Mouse (Mus musculus): ENCODE measurements at regions not wholly inside any gene's neighbourhood (a gene's known extent, or its start where the extent isn't known, plus 50 kb on each side); places are given as distances from the start of the nearest gene placed in this dataset.

GRCm38 (mm10) chr19:21948030-21948429 is 169.9 kb downstream of the Cemip2 start:
- no peak for TF ChIP-seq MYOG (IDR thresholded peaks at IDR 0.05; ENCODE audit: control insufficient read depth in 1 of 3, insufficient read depth in 1 of 3, insufficient read length in 2 of 3, low read depth in 2 of 3)
- no peak for TF ChIP-seq POLR2AphosphoS2 (IDR thresholded peaks at IDR 0.05; ENCODE audit: insufficient read length, low read depth)
- TF ChIP-seq TCF3 (IDR thresholded peaks at IDR 0.05; ENCODE audit: insufficient read length, low read depth), result no peak
- no peak for TF ChIP-seq REST (IDR thresholded peaks at IDR 0.05; ENCODE audit: insufficient read depth, insufficient read length)
- no peak for TF ChIP-seq SRF (IDR thresholded peaks at IDR 0.05; ENCODE audit: control insufficient read depth, insufficient read length, low read depth)
- no peak for TF ChIP-seq TCF12 (IDR thresholded peaks at IDR 0.05; ENCODE audit: insufficient read depth, poor library complexity, severe bottlenecking)
- no peak for TF ChIP-seq MAX (IDR thresholded peaks at IDR 0.05; ENCODE audit: low read depth)
- no peak for TF ChIP-seq POLR2A (IDR thresholded peaks at IDR 0.05; ENCODE audit: insufficient read length, low read depth)
- TF ChIP-seq E2F4 (IDR thresholded peaks at IDR 0.05; ENCODE audit: insufficient read depth), result no peak
- no peak for TF ChIP-seq USF1 (IDR thresholded peaks at IDR 0.05; ENCODE audit: low read depth)
- TF ChIP-seq CEBPB (IDR thresholded peaks at IDR 0.05; ENCODE audit: insufficient read depth, poor library complexity, severe bottlenecking), result no peak
- no peak for TF ChIP-seq MYOD1 (IDR thresholded peaks at IDR 0.05; ENCODE audit: control insufficient read depth in 1 of 3, insufficient read length in 2 of 3, low read depth in 2 of 3)
- H3K4me3 ChIP-seq, result no peak overlapping the region
- H3K36me3 ChIP-seq (ENCODE audit: control insufficient read depth, insufficient read depth), result no peaks in the 10 kb centered on the region
- no peak overlapping the region for H3ac ChIP-seq (ENCODE audit: control insufficient read depth, insufficient read length)
- no peaks in the 10 kb centered on the region for H3K79me2 ChIP-seq (ENCODE audit: control insufficient read depth, insufficient read depth)
- no peak overlapping the region for H3K4me2 ChIP-seq (ENCODE audit: low read depth)
- H3K27me3 ChIP-seq (ENCODE audit: control insufficient read depth, insufficient read depth, insufficient read length), result no peaks in the 10 kb centered on the region

- H3K79me2 ChIP-seq (ENCODE audit: control insufficient read depth, insufficient read depth), result no peaks in the 10 kb centered on the region
- no peaks in the 10 kb centered on the region for H3K27me3 ChIP-seq (ENCODE audit: control insufficient read depth, insufficient read depth, insufficient read length)
- no peak overlapping the region for H3K4me3 ChIP-seq
- H3K36me3 ChIP-seq (ENCODE audit: control insufficient read depth, insufficient read depth), result no peaks in the 10 kb centered on the region
- no peak overlapping the region for H3K4me2 ChIP-seq (ENCODE audit: low read depth)
- TF ChIP-seq TCF12 (IDR thresholded peaks at IDR 0.05; ENCODE audit: insufficient read depth, poor library complexity, severe bottlenecking) (no peak), MYOG (IDR thresholded peaks at IDR 0.05; ENCODE audit: control insufficient read depth in 1 of 3, insufficient read depth in 1 of 3, insufficient read length in 2 of 3, low read depth in 2 of 3) (no peak), USF1 (IDR thresholded peaks at IDR 0.05; ENCODE audit: low read depth) (no peak)
- no peak overlapping the region for H3ac ChIP-seq (ENCODE audit: control insufficient read depth, insufficient read length)
These were observed 176.2 kb upstream of the Trpm3 start for GRCm38 (mm10) chr19:21962635-21963034.

GRCm38 (mm10) chr19:21989857-21990256 is 149.0 kb upstream of the Trpm3 start:
- H3ac ChIP-seq (ENCODE audit: control insufficient read depth, insufficient read length), result no peak overlapping the region
- no peak overlapping the region for H3K4me3 ChIP-seq
- no peak overlapping the region for H3K4me2 ChIP-seq (ENCODE audit: low read depth)
- TF ChIP-seq TCF3 (IDR thresholded peaks at IDR 0.05; ENCODE audit: insufficient read length, low read depth) (no peak), USF1 (IDR thresholded peaks at IDR 0.05; ENCODE audit: low read depth) (no peak), E2F4 (IDR thresholded peaks at IDR 0.05; ENCODE audit: insufficient read depth) (no peak), POLR2AphosphoS2 (IDR thresholded peaks at IDR 0.05; ENCODE audit: insufficient read length, low read depth) (no peak), TCF12 (IDR thresholded peaks at IDR 0.05; ENCODE audit: insufficient read depth, poor library complexity, severe bottlenecking) (no peak), MYOD1 (IDR thresholded peaks at IDR 0.05; ENCODE audit: control insufficient read depth in 1 of 3, insufficient read length in 2 of 3, low read depth in 2 of 3) (no peak), SRF (IDR thresholded peaks at IDR 0.05; ENCODE audit: control insufficient read depth, insufficient read length, low read depth) (no peak), POLR2A (IDR thresholded peaks at IDR 0.05; ENCODE audit: insufficient read length, low read depth) (no peak), CEBPB (IDR thresholded peaks at IDR 0.05; ENCODE audit: insufficient read depth, poor library complexity, severe bottlenecking) (no peak), MAX (IDR thresholded peaks at IDR 0.05; ENCODE audit: low read depth) (no peak), REST (IDR thresholded peaks at IDR 0.05; ENCODE audit: insufficient read depth, insufficient read length) (no peak), MYOG (IDR thresholded peaks at IDR 0.05; ENCODE audit: control insufficient read depth in 1 of 3, insufficient read depth in 1 of 3, insufficient read length in 2 of 3, low read depth in 2 of 3) (no peak)
- no peaks in the 10 kb centered on the region for H3K27me3 ChIP-seq (ENCODE audit: control insufficient read depth, insufficient read depth, insufficient read length)
- no peaks in the 10 kb centered on the region for H3K79me2 ChIP-seq (ENCODE audit: control insufficient read depth, insufficient read depth)
- H3K36me3 ChIP-seq (ENCODE audit: control insufficient read depth, insufficient read depth), result no peaks in the 10 kb centered on the region

GRCm38 (mm10) chr19:21990970-21991369 is 147.9 kb upstream of the Trpm3 start:
- TF ChIP-seq E2F4 (IDR thresholded peaks at IDR 0.05; ENCODE audit: insufficient read depth), result no peak
- TF ChIP-seq TCF12 (IDR thresholded peaks at IDR 0.05; ENCODE audit: insufficient read depth, poor library complexity, severe bottlenecking), result no peak
- no peak for TF ChIP-seq SRF (IDR thresholded peaks at IDR 0.05; ENCODE audit: control insufficient read depth, insufficient read length, low read depth)
- no peak for TF ChIP-seq POLR2AphosphoS2 (IDR thresholded peaks at IDR 0.05; ENCODE audit: insufficient read length, low read depth)
- no peak for TF ChIP-seq MYOD1 (IDR thresholded peaks at IDR 0.05; ENCODE audit: control insufficient read depth in 1 of 3, insufficient read length in 2 of 3, low read depth in 2 of 3)
- no peak for TF ChIP-seq CEBPB (IDR thresholded peaks at IDR 0.05; ENCODE audit: insufficient read depth, poor library complexity, severe bottlenecking)
- TF ChIP-seq MAX (IDR thresholded peaks at IDR 0.05; ENCODE audit: low read depth), result no peak
- TF ChIP-seq MYOG (IDR thresholded peaks at IDR 0.05; ENCODE audit: control insufficient read depth in 1 of 3, insufficient read depth in 1 of 3, insufficient read length in 2 of 3, low read depth in 2 of 3), result no peak
- TF ChIP-seq USF1 (IDR thresholded peaks at IDR 0.05; ENCODE audit: low read depth), result no peak
- no peak for TF ChIP-seq TCF3 (IDR thresholded peaks at IDR 0.05; ENCODE audit: insufficient read length, low read depth)
- TF ChIP-seq POLR2A (IDR thresholded peaks at IDR 0.05; ENCODE audit: insufficient read length, low read depth), result no peak
- TF ChIP-seq REST (IDR thresholded peaks at IDR 0.05; ENCODE audit: insufficient read depth, insufficient read length), result no peak
- no peaks in the 10 kb centered on the region for H3K27me3 ChIP-seq (ENCODE audit: control insufficient read depth, insufficient read depth, insufficient read length)
- no peaks in the 10 kb centered on the region for H3K36me3 ChIP-seq (ENCODE audit: control insufficient read depth, insufficient read depth)
- no peaks in the 10 kb centered on the region for H3K79me2 ChIP-seq (ENCODE audit: control insufficient read depth, insufficient read depth)
- no peak overlapping the region for H3K4me3 ChIP-seq
- H3K4me2 ChIP-seq (ENCODE audit: low read depth), result no peak overlapping the region
- no peak overlapping the region for H3ac ChIP-seq (ENCODE audit: control insufficient read depth, insufficient read length)

- Histone ChIP-seq H3K4me3 (no peak overlapping the region), H3K36me3 (ENCODE audit: control insufficient read depth, insufficient read depth) (no peaks in the 10 kb centered on the region), H3K79me2 (ENCODE audit: control insufficient read depth, insufficient read depth) (no peaks in the 10 kb centered on the region), H3K4me2 (ENCODE audit: low read depth) (no peak overlapping the region), H3K27me3 (ENCODE audit: control insufficient read depth, insufficient read depth, insufficient read length) (no peaks in the 10 kb centered on the region), H3ac (ENCODE audit: control insufficient read depth, insufficient read length) (no peak overlapping the region)
- TF ChIP-seq POLR2A (IDR thresholded peaks at IDR 0.05; ENCODE audit: insufficient read length, low read depth), result no peak
- TF ChIP-seq MAX (IDR thresholded peaks at IDR 0.05; ENCODE audit: low read depth), result no peak
- no peak for TF ChIP-seq E2F4 (IDR thresholded peaks at IDR 0.05; ENCODE audit: insufficient read depth)
These were observed 147.4 kb upstream of the Trpm3 start for GRCm38 (mm10) chr19:21991413-21991812.
